Mouse (Mus musculus) erythroblast, adult 5-6 weeks (primary cell): ENCODE results near the gene Nalcn. TPM values are rescaled to one million over a fixed set of nuclear protein-coding genes. Genes with fewer than 3 reads are reported as not detected.

ENCODE experiments used
- ATAC-seq: replicated peaks from 2 replicates; pipeline ENCODE4 v1.8.0; 2016; ENCODE audit warnings: moderate number of reproducible peaks, mild to moderate bottlenecking, moderate TSS enrichment, inconsistent platforms; ENCODE audit not compliant: poor library complexity, low FRiP score, severe bottlenecking
- total RNA-seq, 2 experiments: library from RNA; stranded (forward) in 1 of 2; stranded (reverse) in 1 of 2; fragments of 150-400 nt in 1 of 2; fragments of 200-764, 138-1000 nt in 1 of 2; gene quantifications; 2 replicates each; pipeline versions ENCODE4 v1.2.3 to v1.2.4; 2015 to 2017; ENCODE audit warnings: low replicate concordance in 2 of 2

The Nalcn gene
- total RNA-seq, 2 experiments from 2014 or later = 0.60 TPM; not detected in 1

- ATAC-seq = no peak
These were observed 389.9 kb downstream of the Nalcn start for GRCm38 (mm10) chr14:123237002-123237401.

- no peak for ATAC-seq
These were observed 394.2 kb downstream of the Nalcn start for GRCm38 (mm10) chr14:123232630-123233206.

Other genes starting within 250 kb of the Nalcn start
- not detected in 2 replicates for gene Itgbl1, start 32.8 kb upstream of the Nalcn start, total RNA-seq (2015; ENCODE audit: low replicate concordance)
- gene Itgbl1, start 32.8 kb upstream of the Nalcn start, total RNA-seq (2017; ENCODE audit: low replicate concordance) = not detected in 2 replicates